Mouse (Mus musculus) cerebellum, adult 18-20 months (tissue): ENCODE results near the gene Dkkl1.

ENCODE experiments used
- DNase-seq, 2 experiments: peaks; one replicate each; pipeline ENCODE4 v3.0.0; 2021

The Dkkl1 gene

DNA sequence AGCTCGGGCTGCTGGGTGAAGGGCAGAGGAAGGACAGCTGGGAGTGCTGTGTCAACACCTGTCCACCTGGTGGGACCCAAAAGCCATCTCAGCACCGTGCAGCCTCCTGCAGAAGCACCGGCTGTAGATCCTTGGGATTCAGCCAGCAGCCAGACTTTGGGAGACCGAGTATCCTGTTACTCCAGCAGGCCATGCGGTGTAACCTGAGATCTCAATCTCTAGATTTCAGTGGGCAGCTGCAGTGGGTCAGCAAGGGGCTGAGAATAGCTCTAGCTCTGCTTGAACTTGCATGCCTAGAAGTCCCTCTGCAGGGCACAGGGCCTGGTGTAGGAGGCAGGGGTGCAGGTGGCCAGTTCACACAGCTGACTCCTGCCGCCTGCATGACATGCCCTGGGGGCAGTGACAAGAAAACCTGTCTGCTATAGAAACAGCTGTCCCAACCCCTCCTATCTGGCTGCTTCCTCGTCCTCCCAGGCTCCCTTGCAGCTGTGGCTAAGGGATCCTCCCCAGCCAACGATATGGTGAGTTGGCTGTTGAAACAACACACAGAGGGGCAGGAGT, 20.1 kb downstream of the Dkkl1 start:
- DNase-seq: peak; percentile 79 to 85

- no peak for DNase-seq
These were observed 20.8 kb downstream of the Dkkl1 start for GRCm38 (mm10) chr7:45191161-45191560.

GRCm38 (mm10) chr7:45190186-45190585, 21.8 kb downstream of the Dkkl1 start:
- peak in 1 of 2 experiments; percentile 6 for DNase-seq

DNA sequence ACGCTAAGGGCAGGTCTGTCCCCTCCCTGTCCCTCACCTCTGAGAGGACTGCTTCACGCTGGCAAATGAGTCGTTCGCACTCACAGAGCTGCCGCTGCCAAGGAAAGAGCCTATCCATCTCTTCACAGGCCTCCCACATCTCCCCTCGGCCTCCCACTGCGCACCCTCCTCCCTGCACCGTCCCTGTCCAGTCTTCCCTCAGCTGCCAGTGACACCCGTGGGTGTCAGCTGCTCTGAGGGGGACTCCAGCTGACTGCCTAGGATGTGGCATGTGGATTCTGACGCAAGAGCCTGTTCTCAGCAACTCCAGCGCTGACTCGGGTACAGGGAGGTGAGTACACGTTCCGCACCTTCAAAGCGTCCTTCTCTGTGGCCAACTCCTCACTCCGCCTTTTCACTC, 22.3 kb downstream of the Dkkl1 start:
- peak in 1 of 2 experiments; percentile 31 for DNase-seq

DNA sequence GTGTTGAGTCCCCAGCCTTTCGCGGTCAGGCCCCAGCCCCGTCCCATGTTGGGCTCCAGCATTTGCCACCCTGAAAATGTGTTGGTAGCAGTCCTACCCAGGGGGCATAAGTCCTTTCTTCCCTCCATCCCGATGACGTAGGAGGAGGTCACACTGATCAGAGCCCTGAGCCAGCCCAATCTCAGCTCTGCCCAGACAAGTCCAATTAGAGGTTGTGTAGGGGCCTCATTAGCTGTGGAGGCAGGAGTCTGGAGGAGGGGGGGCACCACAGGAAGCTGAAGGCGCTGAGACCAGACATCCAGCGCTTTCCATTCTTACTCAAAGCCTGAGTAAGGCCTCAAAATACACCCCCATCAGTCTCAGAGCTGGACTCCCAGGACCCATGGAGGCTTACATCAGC, 26.0 kb downstream of the Dkkl1 start:
- DNase-seq: no peak

DNA sequence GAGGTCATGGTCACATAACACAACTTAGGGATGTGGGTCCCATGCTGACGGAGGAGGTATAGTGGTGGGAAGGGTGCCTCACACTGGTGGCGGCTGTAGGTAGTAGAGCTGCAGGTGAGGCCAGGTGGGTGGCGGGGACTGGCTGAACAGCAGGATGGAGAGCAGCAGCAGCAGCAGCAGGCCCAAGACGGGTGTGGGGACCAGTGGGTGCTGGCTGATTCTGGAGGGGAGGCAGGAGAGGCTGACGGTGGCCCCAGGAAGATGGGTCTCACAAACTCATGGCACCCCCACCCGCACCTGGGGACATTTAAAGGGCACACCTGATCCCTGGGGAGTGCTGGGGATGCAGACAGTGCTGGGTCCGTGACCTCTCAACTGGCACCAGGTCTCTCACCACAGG, 28.3 kb downstream of the Dkkl1 start:
- no peak for DNase-seq

GRCm38 (mm10) chr7:45182606-45183005, 29.3 kb downstream of the Dkkl1 start:
- DNase-seq: no peak

DNA sequence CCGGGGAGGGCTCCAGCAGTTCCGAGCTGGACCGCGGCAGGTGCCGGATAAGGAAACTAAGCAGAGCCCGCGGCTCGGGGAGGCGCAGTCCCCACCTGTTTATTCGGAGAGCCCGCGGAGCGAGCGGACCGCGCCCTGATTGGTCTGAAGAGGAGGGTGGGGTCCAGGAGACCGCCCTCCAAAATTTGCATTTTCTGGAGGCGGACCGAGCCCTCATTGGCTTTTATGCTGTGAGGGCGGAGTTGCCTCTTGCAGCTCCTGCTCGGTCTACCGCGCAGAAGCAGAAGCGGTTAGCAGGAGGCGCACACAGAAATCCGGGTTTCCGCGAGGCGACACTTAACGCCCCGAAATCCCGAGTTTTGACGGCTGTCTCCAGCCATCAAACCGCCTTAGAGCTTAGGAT, 29.7 kb downstream of the Dkkl1 start:
- peak; percentile 85 to 95 for DNase-seq

DNA sequence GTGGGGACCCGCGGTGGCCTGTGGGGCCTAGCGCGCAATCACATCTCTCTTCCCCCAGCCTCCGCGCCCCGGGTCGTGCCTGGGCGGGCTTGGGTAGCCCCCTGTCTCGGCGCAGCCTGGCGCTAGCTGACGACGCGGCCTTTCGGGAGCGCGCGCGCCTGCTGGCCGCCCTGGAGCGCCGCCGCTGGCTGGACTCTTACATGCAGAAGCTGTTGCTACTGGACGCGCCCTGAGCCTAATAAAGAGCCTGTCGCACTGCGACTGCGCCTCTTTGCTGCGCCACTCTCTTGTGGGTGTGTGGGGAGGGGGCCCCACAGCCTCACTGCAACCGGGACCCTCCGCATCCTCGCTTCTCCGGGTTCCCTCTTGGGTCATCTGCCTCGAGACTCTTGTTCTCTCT, 30.4 kb downstream of the Dkkl1 start:
- no peak for DNase-seq

GRCm38 (mm10) chr7:45180896-45181477, 31.0 kb downstream of the Dkkl1 start, which contains the start of gene Pth2:
TSS of gene Pth2 (plus strand) at chr7:45180995.
- no peak for DNase-seq

DNA sequence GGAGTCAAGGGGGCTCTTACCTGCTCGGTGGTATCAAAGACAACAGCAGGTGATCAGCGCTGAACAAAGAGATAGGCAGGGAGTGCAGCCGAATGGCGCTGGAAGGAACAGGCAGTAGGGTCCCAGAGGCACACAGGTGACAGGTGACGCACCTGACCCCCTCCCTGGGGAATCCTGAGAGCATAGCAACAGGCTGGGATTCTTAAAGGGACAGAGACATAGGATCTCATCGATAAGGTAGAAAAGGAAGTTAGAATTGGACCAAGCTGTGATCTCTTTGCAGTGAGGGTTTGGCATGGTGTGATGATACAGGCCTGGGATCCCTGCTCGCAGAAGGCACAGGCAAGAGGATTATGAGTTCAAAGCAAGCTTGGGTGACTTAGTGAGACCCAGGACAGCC, 32.5 kb downstream of the Dkkl1 start, which contains the start of gene Gfy:
Gene Gfy (minus strand): TSS at position 101 of the 400 bp plus-strand sequence.
- DNase-seq: no peak

- peak in 1 of 2 experiments; percentile 7 for DNase-seq
These were observed 33.4 kb downstream of the Dkkl1 start for GRCm38 (mm10) chr7:45178550-45178949.

DNA sequence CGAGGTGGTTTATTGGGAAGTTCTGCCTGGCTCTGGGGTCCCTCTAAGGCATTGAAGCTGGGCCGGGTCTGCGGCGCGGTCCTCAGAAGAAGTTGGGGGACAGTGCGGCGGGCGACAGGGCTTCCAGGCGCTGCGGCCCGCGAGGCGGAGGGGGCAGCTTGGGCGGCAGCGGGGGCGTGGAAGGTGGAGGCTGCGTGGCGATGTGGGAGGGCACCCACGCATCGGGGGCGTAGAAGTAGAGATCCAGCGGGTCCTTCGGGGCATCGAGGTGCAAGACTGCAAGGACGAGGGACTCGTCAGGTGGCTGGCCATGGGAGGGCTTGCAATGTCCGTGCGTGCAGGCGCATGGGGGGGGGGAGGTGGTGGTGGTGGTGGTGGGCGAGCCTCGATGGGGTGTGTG, 35.6 kb downstream of the Dkkl1 start:
- peak in 1 of 2 experiments; percentile 28 for DNase-seq

GRCm38 (mm10) chr7:45175929-45176328, 36.0 kb downstream of the Dkkl1 start:
- peak in 1 of 2 experiments; percentile 12 for DNase-seq

GRCm38 (mm10) chr7:45175398-45175797, 36.5 kb downstream of the Dkkl1 start:
- no peak for DNase-seq

DNA sequence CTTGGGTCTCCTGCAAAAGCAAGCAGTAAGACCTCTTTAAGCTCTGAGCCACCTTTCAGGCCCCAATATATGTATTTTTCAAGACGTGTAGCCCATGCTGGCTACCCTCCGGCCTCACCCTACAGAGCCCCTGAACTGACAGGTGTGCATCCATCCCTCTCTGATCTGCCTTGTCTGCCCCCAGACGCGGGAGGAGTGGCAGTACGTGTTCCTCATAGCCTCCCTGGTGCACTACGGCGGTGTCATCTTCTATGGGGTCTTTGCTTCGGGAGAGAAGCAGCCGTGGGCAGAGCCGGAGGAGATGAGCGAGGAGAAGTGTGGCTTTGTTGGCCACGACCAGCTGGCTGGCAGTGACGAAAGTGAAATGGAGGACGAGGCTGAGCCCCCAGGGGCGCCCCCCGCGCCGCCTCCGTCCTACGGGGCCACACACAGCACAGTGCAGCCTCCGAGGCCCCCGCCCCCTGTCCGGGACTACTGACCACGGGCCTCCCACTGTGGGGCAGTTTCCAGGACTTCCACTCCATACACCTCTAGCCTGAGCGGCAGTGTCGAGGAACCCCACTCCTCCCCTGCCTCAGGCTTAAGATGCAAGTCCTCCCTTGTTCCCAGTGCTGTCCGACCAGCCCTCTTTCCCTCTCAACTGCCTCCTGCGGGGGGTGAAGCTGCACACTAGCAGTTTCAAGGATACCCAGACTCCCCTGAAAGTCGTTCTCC, 37.2 kb downstream of the Dkkl1 start:
- peak in 1 of 2 experiments; percentile 23 for DNase-seq

DNA sequence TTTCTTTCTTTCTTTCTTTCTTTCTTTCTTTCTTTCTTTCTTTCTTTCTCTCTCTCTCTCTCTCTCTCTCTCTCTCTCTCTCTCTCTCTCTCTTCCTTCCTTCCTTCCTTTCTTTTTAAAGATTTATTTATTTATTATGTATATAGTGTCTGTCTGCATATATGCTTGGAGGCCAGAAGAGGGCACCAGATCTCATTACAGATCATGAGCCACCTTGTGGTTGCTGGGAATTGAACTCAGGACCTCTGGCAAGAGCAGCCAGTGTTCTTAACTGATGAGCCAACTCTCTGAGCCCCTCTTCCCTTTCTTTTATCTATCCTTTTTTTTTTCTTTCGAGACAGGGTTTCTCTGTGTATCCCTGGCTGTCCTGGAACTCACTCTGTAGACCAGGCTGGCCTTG, 38.2 kb downstream of the Dkkl1 start:
- DNase-seq: peak in 1 of 2 experiments; percentile 36

- peak; percentile 38 to 61 for DNase-seq
These were observed 39.0 kb downstream of the Dkkl1 start for GRCm38 (mm10) chr7:45172974-45173373.

GRCm38 (mm10) chr7:45169495-45169894, 42.5 kb downstream of the Dkkl1 start:
- DNase-seq: peak; percentile 71 to 79

DNA sequence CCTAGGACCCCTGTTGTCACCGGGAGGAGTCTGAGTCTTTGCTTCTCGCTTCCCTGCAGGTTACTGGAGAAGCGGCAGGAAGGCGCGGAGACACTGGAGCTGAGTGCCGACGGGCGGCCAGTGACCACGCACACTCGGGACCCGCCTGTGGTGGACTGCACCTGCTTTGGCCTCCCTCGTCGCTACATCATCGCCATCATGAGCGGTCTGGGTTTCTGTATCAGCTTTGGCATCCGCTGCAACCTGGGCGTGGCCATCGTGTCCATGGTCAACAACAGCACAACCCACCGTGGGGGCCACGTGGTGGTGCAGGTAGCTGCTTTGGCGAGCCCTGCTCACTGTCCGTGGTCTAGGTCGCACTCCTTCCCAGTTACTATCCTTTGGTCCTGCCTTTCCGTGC, 43.3 kb downstream of the Dkkl1 start:
- DNase-seq: peak; percentile 66 to 69

- DNase-seq: peak; percentile 80 to 84
These were observed 44.0 kb downstream of the Dkkl1 start for GRCm38 (mm10) chr7:45167761-45168445.

DNA sequence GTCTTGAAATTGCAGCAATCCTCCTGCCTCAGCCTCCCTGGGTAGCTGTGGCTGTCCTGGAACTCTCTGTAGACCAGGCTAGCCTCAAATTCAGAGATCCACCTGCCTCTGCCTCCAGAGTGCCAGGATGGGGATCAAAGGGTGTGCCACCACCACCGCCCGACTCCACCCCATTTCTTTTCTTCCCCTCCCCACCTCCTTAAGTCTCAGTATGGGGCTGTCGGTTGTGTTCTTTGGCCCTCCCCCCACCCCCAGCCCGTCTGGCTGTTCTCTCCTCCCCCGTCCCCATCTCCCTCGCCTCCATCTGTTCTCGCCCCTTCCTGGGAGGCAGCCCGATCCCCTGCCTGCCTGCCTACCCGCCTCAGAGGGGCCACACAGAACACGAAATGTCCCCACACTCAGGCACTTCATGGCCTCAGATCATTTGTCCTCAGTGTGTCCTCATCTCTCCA, 45.0 kb downstream of the Dkkl1 start:
- DNase-seq: peak; percentile 71 to 72

DNA sequence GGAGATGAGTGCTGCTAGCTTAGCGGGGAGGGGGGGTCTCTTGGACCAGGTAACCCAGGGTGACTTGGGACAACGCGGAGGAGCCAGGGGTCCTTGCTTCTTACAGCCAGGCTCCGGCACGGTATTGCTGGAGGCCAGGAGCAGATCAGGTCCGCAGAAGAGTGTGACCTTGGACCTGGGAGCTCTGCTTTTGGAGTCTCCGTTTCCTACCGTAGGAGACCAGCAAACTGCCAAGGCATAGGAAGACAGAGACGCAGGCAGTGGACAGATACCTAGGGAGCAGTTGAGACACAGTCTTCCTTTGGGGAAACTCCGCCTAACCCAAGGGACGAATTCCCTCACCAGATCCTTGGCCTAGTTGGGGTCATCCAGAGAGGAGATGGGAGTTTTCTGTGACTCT, 46.2 kb downstream of the Dkkl1 start:
- DNase-seq: peak in 1 of 2 experiments; percentile 50
